In the genomic region with DNA sequence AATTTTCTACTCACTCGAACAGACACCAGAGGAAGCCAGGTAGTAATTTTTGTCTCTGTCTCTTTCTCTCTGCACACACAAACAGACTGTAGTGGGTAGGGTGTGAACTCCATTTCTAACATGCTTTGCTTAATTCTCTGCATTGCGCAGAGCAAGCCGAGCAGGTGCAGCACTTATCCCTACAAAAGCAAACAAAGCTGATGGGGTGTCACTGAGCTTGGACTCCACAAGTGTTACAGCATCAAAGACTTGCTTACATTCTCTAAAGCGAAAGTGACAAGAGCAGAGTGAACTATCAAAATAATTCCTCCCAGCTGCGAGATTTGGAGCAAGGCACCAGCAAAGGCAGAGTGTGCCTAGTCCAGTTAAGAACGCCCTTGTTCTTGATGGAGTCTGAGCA, we compare ENCODE assay signal across 13 mouse cellular contexts. TPM values are rescaled to one million over a fixed set of nuclear protein-coding genes. Genes with fewer than 3 reads are reported as not detected.
DNase-seq lines count a peak whose midpoint lies in the region; ATAC-seq and TF ChIP-seq lines count a peak whose summit lies in the region.
"Had no signal": no experiment of that assay in that cellular context is flagged by ENCODE, and none has a peak within 500 bp of the region (broad histone marks: within the 10 kb centered on the region; RNA-seq: fewer than 3 reads in every experiment).

No protein-coding gene starts in this region.

- H3K4me3 ChIP-seq in forebrain, embryonic 13.5 days: no peak overlapping the region
- no peak overlapping the region for H3K4me3 ChIP-seq in forebrain, embryonic 11.5 days (ENCODE audit: low read depth, low read length)
- H3K4me3 ChIP-seq in limb, embryonic 14.5 days (replicated peaks; ENCODE audit: low read length): no peak overlapping the region
- no peak overlapping the region for H3K4me3 ChIP-seq in stomach, embryonic 14.5 days (ENCODE audit: low read depth, low read length)
- H3K4me3 ChIP-seq: hindbrain, embryonic 10.5 days; kidney, embryonic 15.5 days had no signal

- H3K9me3 ChIP-seq in forebrain, embryonic 13.5 days (replicated peaks): no peaks in the 10 kb centered on the region
- no peaks in the 10 kb centered on the region for H3K9me3 ChIP-seq in forebrain, embryonic 11.5 days (ENCODE audit: control insufficient read depth, low read length)
- no peaks in the 10 kb centered on the region for H3K9me3 ChIP-seq in limb, embryonic 14.5 days (ENCODE audit: control insufficient read depth, low read length)
- no peaks in the 10 kb centered on the region for H3K9me3 ChIP-seq in stomach, embryonic 14.5 days (ENCODE audit: control insufficient read depth, low read depth, low read length)
- H3K9me3 ChIP-seq: hindbrain, embryonic 10.5 days; kidney, embryonic 15.5 days had no signal

- intact Hi-C loops in left cerebral cortex, postnatal 25 days (cut with DNase I): no loop called here

- WGBS in forebrain, embryonic 13.5 days: 65% methylated on average over 6 of the region's 6 CpGs
- 69% methylated on average over 6 of the region's 6 CpGs for WGBS in forebrain, embryonic 11.5 days
- WGBS in limb, embryonic 14.5 days: 32% methylated on average over 6 of the region's 6 CpGs
- 13% methylated on average over 6 of the region's 6 CpGs for WGBS in stomach, embryonic 14.5 days

- no peak for DNase-seq in forebrain, embryonic 11.5 days (ENCODE audit: low spot score)
- DNase-seq in left cerebral cortex, postnatal 25 days (ENCODE audit: low spot score in 2 of 2): peak; percentile 2 to 5
- no peak for DNase-seq in left cerebral cortex, adult 8-10 months (ENCODE audit: low spot score in 2 of 2)
- peak; percentile 30 for DNase-seq in limb, embryonic 14.5 days (ENCODE audit: low spot score)
- no peak for DNase-seq in thymus, postnatal 0 days (ENCODE audit: low spot score)
- no peak for DNase-seq in adrenal gland, adult 18-20 months (ENCODE audit: low spot score in 2 of 2)
- DNase-seq: adrenal gland, postnatal 14 days; cerebellum, postnatal 25 days had no signal

- no peak overlapping the region for H3K9ac ChIP-seq in forebrain, embryonic 13.5 days
- no peak overlapping the region for H3K9ac ChIP-seq in forebrain, embryonic 11.5 days (ENCODE audit: low read length)
- no peak overlapping the region for H3K9ac ChIP-seq in limb, embryonic 14.5 days (ENCODE audit: low read depth, low read length, severe bottlenecking)
- no peak overlapping the region for H3K9ac ChIP-seq in stomach, embryonic 14.5 days (replicated peaks; ENCODE audit: low read depth, low read length)
- H3K9ac ChIP-seq: kidney, embryonic 15.5 days had no signal

- H3K27ac ChIP-seq in forebrain, embryonic 13.5 days: no peak overlapping the region
- no peak overlapping the region for H3K27ac ChIP-seq in forebrain, embryonic 11.5 days (ENCODE audit: low read depth, low read length)
- no peak overlapping the region for H3K27ac ChIP-seq in limb, embryonic 14.5 days (replicated peaks; ENCODE audit: low read depth, low read length)
- H3K27ac ChIP-seq in stomach, embryonic 14.5 days (ENCODE audit: low read length): no peak overlapping the region
- H3K27ac ChIP-seq: hindbrain, embryonic 10.5 days; kidney, embryonic 15.5 days had no signal

- H3K4me1 ChIP-seq in forebrain, embryonic 13.5 days: 0 out of 2 replicates have a peak, but pooled peaks cover 4% of the 10 kb centered on the region
- no peaks in the 10 kb centered on the region for H3K4me1 ChIP-seq in forebrain, embryonic 11.5 days (replicated peaks; ENCODE audit: control insufficient read depth, insufficient read depth, low read length)
- peaks cover 7% of the 10 kb centered on the region; the same call in 1 of the 2 replicates for H3K4me1 ChIP-seq in limb, embryonic 14.5 days (ENCODE audit: control insufficient read depth, insufficient read depth, low read length)
- peaks cover 7% of the 10 kb centered on the region; the same call in 1 of the 2 replicates for H3K4me1 ChIP-seq in stomach, embryonic 14.5 days (ENCODE audit: control insufficient read depth, insufficient read depth, low read length)

- H3K36me3 ChIP-seq in forebrain, embryonic 13.5 days (ENCODE audit: poor library complexity, severe bottlenecking): no peaks in the 10 kb centered on the region
- no peaks in the 10 kb centered on the region for H3K36me3 ChIP-seq in forebrain, embryonic 11.5 days (ENCODE audit: control insufficient read depth, insufficient read depth, low read length)
- H3K36me3 ChIP-seq in limb, embryonic 14.5 days (ENCODE audit: control insufficient read depth, insufficient read depth, low read length): no peaks in the 10 kb centered on the region
- H3K36me3 ChIP-seq in stomach, embryonic 14.5 days (ENCODE audit: control insufficient read depth, insufficient read depth, low read length): no peaks in the 10 kb centered on the region
- H3K36me3 ChIP-seq: G1E; hindbrain, embryonic 10.5 days; kidney, embryonic 15.5 days had no signal

- TF ChIP-seq POLR2A in limb, embryonic 14.5 days (IDR thresholded peaks at IDR 0.05; ENCODE audit: borderline replicate concordance, extremely low read depth, insufficient read depth, insufficient read length): no peak

- peak; percentile 55; the same call in 1 of the 2 replicates for ATAC-seq in forebrain, embryonic 13.5 days
- no peak for ATAC-seq in forebrain, embryonic 11.5 days (replicated peaks; ENCODE audit: low FRiP score)
- peak; percentile 78 for ATAC-seq in limb, embryonic 14.5 days (ENCODE audit: low FRiP score, low read depth)
- ATAC-seq in stomach, embryonic 14.5 days (ENCODE audit: insufficient number of reproducible peaks, insufficient read depth, low FRiP score, low read depth): 0 out of 2 replicates have a peak, but pooled peaks have one; percentile 28

- H3K27me3 ChIP-seq in forebrain, embryonic 13.5 days: no peaks in the 10 kb centered on the region
- no peaks in the 10 kb centered on the region for H3K27me3 ChIP-seq in forebrain, embryonic 11.5 days (ENCODE audit: control insufficient read depth, insufficient read depth, low read length)
- no peaks in the 10 kb centered on the region for H3K27me3 ChIP-seq in limb, embryonic 14.5 days (ENCODE audit: control insufficient read depth, insufficient read depth, low read length)
- H3K27me3 ChIP-seq in stomach, embryonic 14.5 days (ENCODE audit: control insufficient read depth, insufficient read depth, low read length): no peaks in the 10 kb centered on the region
- H3K27me3 ChIP-seq: kidney, embryonic 15.5 days had no signal

- H3K4me2 ChIP-seq in forebrain, embryonic 13.5 days: no peak overlapping the region
- H3K4me2 ChIP-seq in forebrain, embryonic 11.5 days (ENCODE audit: low read depth, low read length, severe bottlenecking): no peak overlapping the region
- peak overlapping the region; percentile 28 for H3K4me2 ChIP-seq in limb, embryonic 14.5 days (replicated peaks; ENCODE audit: low read depth, low read length, severe bottlenecking)
- peak overlapping the region; percentile 20; the same call in 1 of the 2 replicates for H3K4me2 ChIP-seq in stomach, embryonic 14.5 days (replicated peaks; ENCODE audit: low read depth, low read length)
- H3K4me2 ChIP-seq: kidney, embryonic 15.5 days had no signal

RNA-seq across cellular contexts. Expression of gene Lyplal1, which starts 28.3 kb away (rescaled TPM):
- polyA plus RNA-seq in forebrain, embryonic 13.5 days (2015; fragmentation: Nextera tagmentation; extraction: Ambion mirVana): 15.7 and 16.2 TPM in 2 replicates
- polyA plus RNA-seq in forebrain, embryonic 11.5 days (2014; fragmentation: Nextera tagmentation; extraction: Ambion mirVana): 18.8 and 21.4 TPM in 2 replicates
- 10 to 100 TPM; 11.0 to 11.2 TPM for total RNA-seq in left cerebral cortex, postnatal 25 days (2021)
- 10 to 100 TPM in 2 of 4 experiments, 1 to 10 TPM in 2; 8.9 to 11.9 (median 9.7) TPM for total RNA-seq in left cerebral cortex, adult 8-10 months (2022)
- polyA plus RNA-seq in limb, embryonic 14.5 days (2012; rRNA removed): 13.3 and 14.0 TPM in 2 replicates
- polyA plus RNA-seq in limb, embryonic 14.5 days (2014; fragmentation: Nextera tagmentation; extraction: Ambion mirVana): 15.5 and 18.0 TPM in 2 replicates
- polyA plus RNA-seq in stomach, embryonic 14.5 days (2014; fragmentation: Nextera tagmentation; extraction: Ambion mirVana): 20.4 and 20.8 TPM in 2 replicates
- 5.4 and 7.4 TPM in 2 replicates for polyA plus RNA-seq in thymus, postnatal 0 days (2015; fragmentation: Nextera tagmentation; extraction: Ambion mirVana)
- 10 to 100 TPM; 23.2 to 29.5 TPM for total RNA-seq in adrenal gland, adult 18-20 months (2021)
- total RNA-seq: G1E had no signal
- polyA plus RNA-seq: G1E had no signal

Comparison
In these comparisons a context has a peak if more than half of its experiments do, and no peak if none do; other contexts are left out.
1. DNase-seq: peak in left cerebral cortex, postnatal 25 days (2 of 2) and limb, embryonic 14.5 days (single experiment); none in forebrain, embryonic 11.5 days (single experiment), left cerebral cortex, adult 8-10 months (0 of 2), thymus, postnatal 0 days (single experiment) and adrenal gland, adult 18-20 months (0 of 2).
2. H3K4me2 ChIP-seq: peak in limb, embryonic 14.5 days (single experiment) and stomach, embryonic 14.5 days (single experiment); none in forebrain, embryonic 13.5 days (single experiment) and forebrain, embryonic 11.5 days (single experiment).